9 mouse cellular contexts compared by ENCODE assay signal in the genomic region with DNA sequence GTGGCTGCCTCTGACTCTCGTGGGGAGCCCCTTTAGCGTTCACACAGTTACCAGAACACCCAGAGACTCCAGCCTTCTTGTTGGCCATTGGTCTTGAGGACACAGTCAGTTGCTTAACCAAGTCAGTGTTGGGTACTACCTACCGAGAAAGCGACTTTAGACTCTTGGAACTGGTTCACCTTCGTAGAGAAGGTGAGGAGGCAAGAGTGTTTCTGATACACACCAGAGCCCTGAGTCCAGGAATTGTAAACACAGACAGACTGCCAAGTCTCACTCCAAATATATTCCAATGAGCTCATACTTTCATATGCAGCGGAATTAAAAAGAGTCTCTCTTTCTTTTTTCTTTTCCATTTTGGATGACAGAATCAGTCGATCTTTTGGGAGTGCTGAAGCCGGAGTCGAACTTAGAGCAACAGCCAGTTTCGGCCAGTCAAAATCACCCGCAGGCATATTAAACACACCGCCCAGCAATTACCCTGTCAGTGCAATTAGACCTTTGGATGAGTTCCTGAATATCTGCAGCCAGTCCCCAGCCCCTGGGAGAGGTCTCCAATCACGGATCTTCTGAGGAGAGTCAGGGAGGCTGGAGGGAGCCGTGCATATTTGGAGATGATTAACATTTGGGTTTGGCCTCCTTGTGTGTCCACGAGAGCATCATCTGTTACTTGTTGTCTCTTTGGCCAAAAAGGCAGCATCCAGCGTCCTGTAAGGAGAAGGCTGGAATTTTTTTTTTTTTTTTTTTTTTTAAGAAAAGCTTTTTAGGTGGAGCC. TPM values are rescaled to one million over a fixed set of nuclear protein-coding genes. Genes with fewer than 3 reads are reported as not detected.
DNase-seq lines count a peak whose midpoint lies in the region; ATAC-seq and TF ChIP-seq lines count a peak whose summit lies in the region.
"Had no signal": no experiment of that assay in that cellular context is flagged by ENCODE, and none has a peak within 500 bp of the region (broad histone marks: within the 10 kb centered on the region; RNA-seq: fewer than 3 reads in every experiment).

No protein-coding gene starts in this region.

- no peak overlapping the region for H3K27ac ChIP-seq in lung, postnatal 0 days (ENCODE audit: low read length)
- no peak overlapping the region for H3K27ac ChIP-seq in hindbrain, embryonic 16.5 days (ENCODE audit: low read depth, low read length)
- 0 out of 2 replicates have a peak overlapping the region, but pooled peaks have one; percentile 26 for H3K27ac ChIP-seq in small intestine, adult 2 months (ENCODE audit: insufficient read depth, low read depth, low read length)
- H3K27ac ChIP-seq in thymus, adult 2 months (ENCODE audit: control insufficient read depth, insufficient read depth, low read length), result no peak overlapping the region

- H3K4me2 ChIP-seq in lung, postnatal 0 days (replicated peaks; ENCODE audit: low read depth, low read length), result no peak overlapping the region
- H3K4me2 ChIP-seq in hindbrain, embryonic 16.5 days (ENCODE audit: low read length), result no peak overlapping the region

- no peak overlapping the region for H3K4me3 ChIP-seq in lung, postnatal 0 days (ENCODE audit: low read depth, low read length)
- no peak overlapping the region for H3K4me3 ChIP-seq in lung, adult 2 months (replicated peaks; ENCODE audit: extremely low read depth, low read depth, low read length)
- H3K4me3 ChIP-seq in hindbrain, embryonic 16.5 days (ENCODE audit: low read length), result no peak overlapping the region
- no peak overlapping the region for H3K4me3 ChIP-seq in small intestine, adult 2 months (ENCODE audit: low read depth, low read length)
- H3K4me3 ChIP-seq in thymus, adult 2 months (ENCODE audit: control insufficient read depth, insufficient read depth, low read length), result no peak overlapping the region

- no peak overlapping the region for H3K9ac ChIP-seq in lung, postnatal 0 days (replicated peaks; ENCODE audit: low read depth)
- no peak overlapping the region for H3K9ac ChIP-seq in hindbrain, embryonic 16.5 days (ENCODE audit: low read depth, low read length)

- no peak for TF ChIP-seq EP300 in lung, postnatal 0 days (IDR thresholded peaks at IDR 0.05)

- no peaks in the 10 kb centered on the region for H3K27me3 ChIP-seq in lung, postnatal 0 days (replicated peaks; ENCODE audit: insufficient read depth, low read length)
- H3K27me3 ChIP-seq in hindbrain, embryonic 16.5 days (replicated peaks; ENCODE audit: control insufficient read depth, insufficient read depth, low read length), result no peaks in the 10 kb centered on the region
- no peaks in the 10 kb centered on the region for H3K27me3 ChIP-seq in small intestine, adult 2 months (ENCODE audit: control insufficient read depth, insufficient read depth, low read length)
- no peaks in the 10 kb centered on the region for H3K27me3 ChIP-seq in thymus, adult 2 months (ENCODE audit: control insufficient read depth, insufficient read depth, low read length)

- no peaks in the 10 kb centered on the region for H3K4me1 ChIP-seq in lung, postnatal 0 days (ENCODE audit: insufficient read depth, low read depth, low read length)
- no peaks in the 10 kb centered on the region for H3K4me1 ChIP-seq in lung, adult 2 months (ENCODE audit: control insufficient read depth, insufficient read depth, low read length)
- peaks cover 11% of the 10 kb centered on the region for H3K4me1 ChIP-seq in hindbrain, embryonic 16.5 days (ENCODE audit: control insufficient read depth, insufficient read depth, low read depth, low read length)
- H3K4me1 ChIP-seq in small intestine, adult 2 months (ENCODE audit: control insufficient read depth, insufficient read depth, insufficient read length, low read length), result no peaks in the 10 kb centered on the region
- no peaks in the 10 kb centered on the region for H3K4me1 ChIP-seq in thymus, adult 2 months (replicated peaks; ENCODE audit: control insufficient read depth, insufficient read depth, low read length)

- H3K9me3 ChIP-seq in lung, postnatal 0 days (ENCODE audit: low read length), result no peaks in the 10 kb centered on the region
- no peaks in the 10 kb centered on the region for H3K9me3 ChIP-seq in hindbrain, embryonic 16.5 days (ENCODE audit: control insufficient read depth, low read length)

- TF ChIP-seq CTCF in lung, postnatal 0 days (IDR thresholded peaks at IDR 0.05), result no peak
- TF ChIP-seq CTCF in lung, adult 2 months (IDR thresholded peaks at IDR 0.05; ENCODE audit: insufficient read depth, low read length), result no peak
- TF ChIP-seq CTCF in small intestine, adult 2 months (IDR thresholded peaks at IDR 0.05; ENCODE audit: extremely low read depth, insufficient read length, insufficient replicate concordance, low read depth, low read length), result no peak
- TF ChIP-seq CTCF in thymus, adult 2 months (IDR thresholded peaks at IDR 0.05; ENCODE audit: borderline replicate concordance, control insufficient read depth, extremely low read depth, insufficient read depth, low read length, poor library complexity), result no peak

- no peak for ATAC-seq in lung, postnatal 0 days
- peak; percentile 9; the same call in 1 of the 2 replicates for ATAC-seq in hindbrain, embryonic 16.5 days

- H3K36me3 ChIP-seq in lung, postnatal 0 days (ENCODE audit: insufficient read depth, low read length), result no peaks in the 10 kb centered on the region
- no peaks in the 10 kb centered on the region for H3K36me3 ChIP-seq in hindbrain, embryonic 16.5 days (ENCODE audit: control insufficient read depth, insufficient read depth, low read length)
- H3K36me3 ChIP-seq in small intestine, adult 2 months (ENCODE audit: control insufficient read depth, insufficient read depth, low read length), result no peaks in the 10 kb centered on the region
- no peaks in the 10 kb centered on the region for H3K36me3 ChIP-seq in thymus, adult 2 months (ENCODE audit: control insufficient read depth, insufficient read depth, low read length)

- no peak for TF ChIP-seq POLR2A in lung, adult 2 months (IDR thresholded peaks at IDR 0.05; ENCODE audit: borderline replicate concordance, extremely low read depth, low read depth, low read length)
- TF ChIP-seq POLR2A in small intestine, adult 2 months (IDR thresholded peaks at IDR 0.05; ENCODE audit: low read depth, low read length), result no peak
- no peak for TF ChIP-seq POLR2A in thymus, adult 2 months (IDR thresholded peaks at IDR 0.05; ENCODE audit: control insufficient read depth, extremely low read depth, insufficient read depth, low read length, poor library complexity)

- 55% methylated on average over 16 of the region's 16 CpGs for WGBS in lung, postnatal 0 days
- 54% methylated on average over 16 of the region's 16 CpGs for WGBS in lung, adult 2 months
- 50% methylated on average over 16 of the region's 16 CpGs for WGBS in hindbrain, embryonic 16.5 days
- WGBS in small intestine, adult 2 months, result 62% methylated on average over 16 of the region's 16 CpGs
- 92% methylated on average over 16 of the region's 16 CpGs for WGBS in thymus, adult 2 months

- DNase-seq in lung, postnatal 0 days (ENCODE audit: low spot score), result peak; percentile 25
- no peak for DNase-seq in lung, adult 2 months
- DNase-seq in gastrocnemius, adult 8-10 months (ENCODE audit: low spot score in 2 of 2), result peak; percentile 29 to 52
- no peak for DNase-seq in layer of hippocampus, postnatal 36 days
- no peak for DNase-seq in right cerebral cortex, postnatal 4 days
- no peak for DNase-seq in thymus, adult 2 months

RNA-seq across cellular contexts. Expression of gene Angptl1, which starts 57.9 kb away (rescaled TPM):
- polyA plus RNA-seq in lung, postnatal 0 days (2015; fragmentation: Nextera tagmentation; extraction: Ambion mirVana), result 0.68 and 0.85 TPM in 2 replicates
- polyA plus RNA-seq in lung, adult 2 months (2012; rRNA removed), result 0.09 and 0.96 TPM in 2 replicates
- total RNA-seq in gastrocnemius, adult 8-10 months (2022), result 1 to 10 TPM; 4.5 to 6.4 (median 5.9) TPM
- 1.7 and 3.5 TPM in 2 replicates for polyA plus RNA-seq in hindbrain, embryonic 16.5 days (2015; fragmentation: Nextera tagmentation; extraction: Ambion mirVana)
- 1.0 and 3.0 TPM in 2 replicates for polyA plus RNA-seq in small intestine, adult 2 months (2012; rRNA removed)
- total RNA-seq in layer of hippocampus, postnatal 36 days (2021), result 1 to 10 TPM in 1 of 2 experiments, under 1 TPM in 1; 0.75 to 1.1 TPM
- 0.22 and 0.32 TPM in 2 replicates for polyA plus RNA-seq in thymus, adult 2 months (2012; rRNA removed)
- total RNA-seq: MEL had no signal

Comparison
In these comparisons a context has a peak if more than half of its experiments do, and no peak if none do; other contexts are left out.
1. DNase-seq: peak in lung, postnatal 0 days (single experiment) and gastrocnemius, adult 8-10 months (2 of 2); none in lung, adult 2 months (single experiment), layer of hippocampus, postnatal 36 days (0 of 2), right cerebral cortex, postnatal 4 days (single experiment) and thymus, adult 2 months (single experiment).